ENCODE assay signal across 8 mouse cellular contexts in genomic region chr2:154436076-154436457, GRCm38 (mm10). TPM values are rescaled to one million over a fixed set of nuclear protein-coding genes. Genes with fewer than 3 reads are reported as not detected.
DNase-seq lines count a peak whose midpoint lies in the region; ATAC-seq and TF ChIP-seq lines count a peak whose summit lies in the region.

No protein-coding gene starts in this region.

- no peak overlapping the region for H3K27ac ChIP-seq in bone marrow macrophage, adult 2 months (ENCODE audit: insufficient read depth, low read depth, low read length)
- H3K27ac ChIP-seq in embryonic fibroblast, embryonic 13.5 days (ENCODE audit: insufficient read depth, low read length) = no peak overlapping the region
- no peak overlapping the region for H3K27ac ChIP-seq in kidney, embryonic 14.5 days (ENCODE audit: low read depth, low read length)
- peak overlapping the region; percentile 96 for H3K27ac ChIP-seq in limb, embryonic 15.5 days

- no peak for TF ChIP-seq POLR2A in bone marrow macrophage, adult 2 months (IDR thresholded peaks at IDR 0.05; ENCODE audit: borderline replicate concordance, low read depth, low read length)
- peak; percentile 58 for TF ChIP-seq POLR2A in embryonic fibroblast, embryonic 13.5 days (IDR thresholded peaks at IDR 0.05; ENCODE audit: low read depth, low read length)

- H3K9ac ChIP-seq in kidney, embryonic 14.5 days (ENCODE audit: low read depth, low read length) = peak overlapping the region; percentile 91
- peak overlapping the region; percentile 98; the same call in 1 of the 2 replicates for H3K9ac ChIP-seq in limb, embryonic 15.5 days

- DNase-seq in A20 (ENCODE audit: low read depth, low spot score) = peak; percentile 99
- peak; percentile 98 to 99 for DNase-seq in heart, adult 9 months (ENCODE audit: low spot score in 2 of 2)
- DNase-seq in monocyte, adult 2 months (ENCODE audit: low read depth in 1 of 2, low spot score in 2 of 2) = peak; percentile 96 to 97
- DNase-seq in spleen, postnatal 36 days (ENCODE audit: low spot score in 2 of 2) = peak; percentile 99

- no peak for TF ChIP-seq CTCF in bone marrow macrophage, adult 2 months (IDR thresholded peaks at IDR 0.05; ENCODE audit: low read depth, low read length)
- TF ChIP-seq CTCF in embryonic fibroblast, embryonic 13.5 days (IDR thresholded peaks at IDR 0.05; ENCODE audit: borderline replicate concordance, insufficient read depth, low read length) = no peak

- H3K27me3 ChIP-seq in kidney, embryonic 14.5 days (ENCODE audit: control insufficient read depth, insufficient read depth, low read length) = no peaks in the 10 kb centered on the region
- no peaks in the 10 kb centered on the region for H3K27me3 ChIP-seq in limb, embryonic 15.5 days

- H3K4me1 ChIP-seq in bone marrow macrophage, adult 2 months (ENCODE audit: control insufficient read depth, insufficient read depth, low read length) = peaks cover 39% of the 10 kb centered on the region
- peaks cover 6% of the 10 kb centered on the region; the same call in 1 of the 2 replicates for H3K4me1 ChIP-seq in embryonic fibroblast, embryonic 13.5 days (ENCODE audit: control insufficient read depth, insufficient read depth, low read length)
- H3K4me1 ChIP-seq in kidney, embryonic 14.5 days (ENCODE audit: control insufficient read depth, insufficient read depth, low read length) = peaks cover 11% of the 10 kb centered on the region; the same call in 1 of the 2 replicates
- peaks cover 20% of the 10 kb centered on the region for H3K4me1 ChIP-seq in limb, embryonic 15.5 days

- H3K4me2 ChIP-seq in kidney, embryonic 14.5 days (replicated peaks; ENCODE audit: low read depth, low read length) = peak overlapping the region; percentile 45
- H3K4me2 ChIP-seq in limb, embryonic 15.5 days = peak overlapping the region; percentile 47

- WGBS in kidney, embryonic 14.5 days = under 1% methylated on average over 42 of the region's 44 CpGs
- under 1% methylated on average over 40 of the region's 44 CpGs for WGBS in limb, embryonic 15.5 days

- no peaks in the 10 kb centered on the region for H3K36me3 ChIP-seq in kidney, embryonic 14.5 days (ENCODE audit: control insufficient read depth, insufficient read depth, low read length)
- no peaks in the 10 kb centered on the region for H3K36me3 ChIP-seq in limb, embryonic 15.5 days

- no peaks in the 10 kb centered on the region for H3K9me3 ChIP-seq in kidney, embryonic 14.5 days (ENCODE audit: control insufficient read depth, low read length)
- H3K9me3 ChIP-seq in limb, embryonic 15.5 days = no peaks in the 10 kb centered on the region

- ATAC-seq in kidney, embryonic 14.5 days (ENCODE audit: low FRiP score, low TSS enrichment) = peak; percentile 99
- peak; percentile 100 for ATAC-seq in limb, embryonic 15.5 days (ENCODE audit: insufficient number of reproducible peaks, low FRiP score, low TSS enrichment, low read depth)

- peak overlapping the region; percentile 55 for H3K4me3 ChIP-seq in bone marrow macrophage, adult 2 months (ENCODE audit: insufficient read depth, low read length)
- peak overlapping the region; percentile 50 for H3K4me3 ChIP-seq in embryonic fibroblast, embryonic 13.5 days (ENCODE audit: insufficient read depth, low read length)
- peak overlapping the region; percentile 83 for H3K4me3 ChIP-seq in kidney, embryonic 14.5 days (ENCODE audit: low read length)
- peak overlapping the region; percentile 98 for H3K4me3 ChIP-seq in limb, embryonic 15.5 days

RNA-seq across cellular contexts. Expression of gene Cbfa2t2, which starts 0.2 kb away (rescaled TPM):
- 16.5 TPM in 2 replicates for polyA plus RNA-seq in bone marrow macrophage, adult 2 months (2012; ENCODE audit: insufficient read depth, insufficient read length, missing spikeins)
- 36.8 and 47.6 TPM in 2 replicates for polyA plus RNA-seq in embryonic fibroblast, embryonic 13.5 days (2011; ENCODE audit: insufficient read length, low read depth, missing spikeins)
- 26.6 and 44.4 TPM in 2 replicates for polyA plus RNA-seq in kidney, embryonic 14.5 days (2014; fragmentation: Nextera tagmentation; extraction: Ambion mirVana)
- polyA plus RNA-seq in limb, embryonic 15.5 days (2015; fragmentation: Nextera tagmentation; extraction: Ambion mirVana) = 37.7 and 41.3 TPM in 2 replicates

RNA-seq across cellular contexts. Expression of gene Snta1, which starts 28.2 kb away (rescaled TPM):
- 20.4 and 22.5 TPM in 2 replicates for polyA plus RNA-seq in bone marrow macrophage, adult 2 months (2012; ENCODE audit: insufficient read depth, insufficient read length, missing spikeins)
- 17.1 and 18.5 TPM in 2 replicates for polyA plus RNA-seq in embryonic fibroblast, embryonic 13.5 days (2011; ENCODE audit: insufficient read length, low read depth, missing spikeins)
- 4.5 and 5.7 TPM in 2 replicates for polyA plus RNA-seq in kidney, embryonic 14.5 days (2014; fragmentation: Nextera tagmentation; extraction: Ambion mirVana)
- polyA plus RNA-seq in limb, embryonic 15.5 days (2015; fragmentation: Nextera tagmentation; extraction: Ambion mirVana) = 10.2 and 14.5 TPM in 2 replicates
